Mouse (Mus musculus) liver, embryonic 11.5 days (tissue): ENCODE measurements around the gene Lfng. TPM values are rescaled to one million over a fixed set of nuclear protein-coding genes. Genes with fewer than 3 reads are reported as not detected.

Experiments used
- ATAC-seq: fragments of 200-750 bp; cut with Nextera tagmentation; replicated peaks from 2 replicates; pipeline ENCODE4 v1.8.0; 2017; ENCODE audit warnings: moderate number of reproducible peaks, mild to moderate bottlenecking, moderate TSS enrichment, moderate library complexity; ENCODE audit not compliant: low FRiP score
- DNase-seq: peaks from one replicate; pipeline ENCODE4 v3.0.0-alpha.2; 2017; ENCODE audit warnings: low spot score
- H3K27ac ChIP-seq: fragments of 300-500 bp; sonication (generic); 2 replicates; pipeline ENCODE4 v1.5.1; 2014; ENCODE audit warnings: mild to moderate bottlenecking, low read depth, low read length, control low read depth
- H3K27me3 ChIP-seq: fragments of 300-500 bp; sonication (generic); replicated peaks from 2 replicates; pipeline ENCODE4 v1.6.1; 2014; ENCODE audit warnings: low read length, mixed read lengths; ENCODE audit not compliant: control insufficient read depth, insufficient read depth
- H3K36me3 ChIP-seq: fragments of 300-500 bp; sonication (generic); 2 replicates; pipeline ENCODE4 v1.6.1; 2014; ENCODE audit warnings: mild to moderate bottlenecking, low read length, moderate library complexity, mixed read lengths; ENCODE audit not compliant: control insufficient read depth, insufficient read depth
- H3K4me1 ChIP-seq: fragments of 300-500 bp; sonication (generic); replicated peaks from 2 replicates; pipeline ENCODE4 v1.6.1; 2014; ENCODE audit warnings: low read length, mixed read lengths; ENCODE audit not compliant: control insufficient read depth, insufficient read depth
- H3K4me2 ChIP-seq: fragments of 300-500 bp; sonication (generic); 2 replicates; pipeline ENCODE4 v1.6.1; 2014; ENCODE audit warnings: mild to moderate bottlenecking, control low read depth, moderate library complexity
- H3K4me3 ChIP-seq: fragments of 300-500 bp; sonication (generic); 2 replicates; pipeline ENCODE4 v1.5.1; 2014; ENCODE audit warnings: low read depth, low read length, control low read depth
- H3K9ac ChIP-seq: fragments of 300-500 bp; sonication (generic); 2 replicates; pipeline ENCODE4 v1.6.1; 2014; ENCODE audit warnings: low read depth, low read length, control low read depth
- H3K9me3 ChIP-seq: fragments of 300-500 bp; sonication (generic); 2 replicates; pipeline ENCODE4 v1.6.1; 2016; ENCODE audit warnings: low read length, inconsistent platforms, mixed read lengths; ENCODE audit not compliant: control insufficient read depth
- WGBS: fragments of 180-500 bp; shearing (Covaris S2); extraction: QIAGEN DNeasy Blood & Tissue Kit; methylation state at CpG from one replicate; pipeline ENCODE4 v1.1.7; 2014; 5-methylcytosine and 5-hydroxymethylcytosine counted together
- polyA plus RNA-seq: library from polyadenylated mRNA; unstranded; fragments of >200 nt; fragmentation: Nextera tagmentation; extraction: Ambion mirVana; gene quantifications from 2 replicates; pipeline ENCODE4 v1.2.1, GENCODE M21; 2014

The Lfng gene
- polyA plus RNA-seq, 1 experiment from 2014 or later = 11.0 TPM

GRCm38 (mm10) chr5:140644263-140644662, 37.1 kb downstream of the Lfng start:
- no peak for ATAC-seq
- 78% methylated on average over 6 of the region's 6 CpGs for WGBS
- peak overlapping the region; percentile 93 for H3K27ac ChIP-seq

GRCm38 (mm10) chr5:140644702-140645201, 37.6 kb downstream of the Lfng start:
- ATAC-seq = peak; percentile 78

More at GRCm38 (mm10) chr5:140644263-140644662, 37.1 kb downstream of the Lfng start:
- Histone ChIP-seq H3K4me3 (no peak overlapping the region; the same call in 1 of the 2 replicates), H3K9ac (peak overlapping the region; percentile 53), H3K4me1 (peaks cover 72% of the 10 kb centered on the region), H3K27me3 (no peaks in the 10 kb centered on the region), H3K9me3 (no peaks in the 10 kb centered on the region), H3K36me3 (peaks cover 8% of the 10 kb centered on the region; the same call in 1 of the 2 replicates), H3K4me2 (peak overlapping the region; percentile 63)
- DNase-seq = no peak

GRCm38 (mm10) chr5:140645454-140645853, 38.3 kb downstream of the Lfng start:
- H3K27me3 ChIP-seq = no peaks in the 10 kb centered on the region
- DNase-seq = no peak
- peaks cover 8% of the 10 kb centered on the region; the same call in 1 of the 2 replicates for H3K36me3 ChIP-seq
- H3K27ac ChIP-seq = peak overlapping the region; percentile 93
- WGBS = 63% methylated on average over 4 of the region's 4 CpGs
- ATAC-seq = no peak
- H3K4me1 ChIP-seq = peaks cover 83% of the 10 kb centered on the region
- peak overlapping the region; percentile 63 for H3K4me2 ChIP-seq
- H3K4me3 ChIP-seq = no peak overlapping the region; the same call in 1 of the 2 replicates
- no peaks in the 10 kb centered on the region for H3K9me3 ChIP-seq
- peak overlapping the region; percentile 44 for H3K9ac ChIP-seq

More at GRCm38 (mm10) chr5:140644702-140645201, 37.6 kb downstream of the Lfng start:
- peaks cover 76% of the 10 kb centered on the region for H3K4me1 ChIP-seq
- H3K9me3 ChIP-seq = no peaks in the 10 kb centered on the region
- peak; percentile 67 for DNase-seq
- no peaks in the 10 kb centered on the region for H3K27me3 ChIP-seq
- peak overlapping the region; percentile 63 for H3K4me2 ChIP-seq
- H3K36me3 ChIP-seq = peaks cover 8% of the 10 kb centered on the region; the same call in 1 of the 2 replicates
- H3K4me3 ChIP-seq = peak overlapping the region; percentile 21; the same call in 1 of the 2 replicates
- 51% methylated on average over 15 of the region's 15 CpGs for WGBS
- H3K27ac ChIP-seq = peak overlapping the region; percentile 93
- peak overlapping the region; percentile 53 for H3K9ac ChIP-seq

GRCm38 (mm10) chr5:140646171-140646570, 39.1 kb downstream of the Lfng start:
- H3K4me2 ChIP-seq = peak overlapping the region; percentile 95
- H3K36me3 ChIP-seq = peaks cover 8% of the 10 kb centered on the region; the same call in 1 of the 2 replicates
- no peaks in the 10 kb centered on the region for H3K9me3 ChIP-seq
- H3K9ac ChIP-seq = 0 out of 2 replicates have a peak overlapping the region, but pooled peaks have one; percentile 94
- DNase-seq (no peak), ATAC-seq (no peak)
- H3K4me3 ChIP-seq = no peak overlapping the region
- no peaks in the 10 kb centered on the region for H3K27me3 ChIP-seq
- peak overlapping the region; percentile 93; the same call in 1 of the 2 replicates for H3K27ac ChIP-seq
- 92% methylated on average over 6 of the region's 6 CpGs for WGBS
- H3K4me1 ChIP-seq = peaks cover 79% of the 10 kb centered on the region

GRCm38 (mm10) chr5:140647031-140647760, 40.1 kb downstream of the Lfng start:
- peaks cover 8% of the 10 kb centered on the region; the same call in 1 of the 2 replicates for H3K36me3 ChIP-seq
- H3K4me2 ChIP-seq = peak overlapping the region; percentile 95
- peaks cover 68% of the 10 kb centered on the region for H3K4me1 ChIP-seq
- DNase-seq = no peak
- ATAC-seq = no peak
- 0 out of 2 replicates have a peak, but pooled peaks cover 2% of the 10 kb centered on the region for H3K27me3 ChIP-seq
- H3K27ac ChIP-seq = peak overlapping the region; percentile 25; the same call in 1 of the 2 replicates
- peak overlapping the region; percentile 94 for H3K9ac ChIP-seq
- peak overlapping the region; percentile 95 for H3K4me3 ChIP-seq
- H3K9me3 ChIP-seq = no peaks in the 10 kb centered on the region
- WGBS = 75% methylated on average over 13 of the region's 13 CpGs

DNA sequence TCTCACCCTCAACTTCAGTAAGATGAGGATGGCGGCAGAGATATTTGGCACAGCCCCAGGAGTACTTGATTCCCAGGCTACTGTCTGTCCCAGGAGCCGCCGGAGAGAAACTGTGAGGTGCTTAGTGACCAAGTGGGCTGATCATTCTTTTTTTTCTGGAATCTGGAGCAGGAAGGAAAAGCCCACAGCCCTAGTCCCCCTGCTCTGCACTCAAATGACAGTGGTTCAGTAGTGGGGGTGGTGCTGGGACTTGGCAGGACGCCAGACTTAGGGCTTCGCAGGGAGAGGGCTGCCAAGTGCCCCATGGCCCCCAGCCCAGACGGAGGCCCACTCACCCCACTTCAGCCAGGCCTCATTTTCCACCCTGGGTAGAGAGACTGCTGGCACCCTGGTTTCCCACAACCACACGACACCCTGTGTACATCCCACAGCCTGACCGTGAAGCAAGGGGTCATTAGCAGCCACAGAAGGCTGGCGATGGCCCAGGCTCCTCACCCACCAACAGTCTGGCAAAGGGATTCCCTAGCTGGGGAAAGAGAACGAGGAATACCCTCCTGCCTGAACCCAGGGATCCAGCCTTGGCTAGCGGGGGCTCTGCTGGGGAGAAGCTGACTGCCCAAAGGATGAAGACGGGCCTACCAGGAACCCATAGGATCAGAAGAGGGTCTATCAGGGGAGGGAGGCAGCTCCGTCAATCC, 40.9 kb downstream of the Lfng start:
- no peaks in the 10 kb centered on the region for H3K9me3 ChIP-seq
- peak overlapping the region; percentile 95 for H3K4me3 ChIP-seq
- peaks cover 8% of the 10 kb centered on the region; the same call in 1 of the 2 replicates for H3K36me3 ChIP-seq
- peak overlapping the region; percentile 95 for H3K4me2 ChIP-seq
- ATAC-seq (no peak), DNase-seq (peak; percentile 47)
- peak overlapping the region; percentile 94 for H3K9ac ChIP-seq
- peaks cover 61% of the 10 kb centered on the region for H3K4me1 ChIP-seq
- WGBS = 17% methylated on average over 13 of the region's 13 CpGs
- 0 out of 2 replicates have a peak, but pooled peaks cover 2% of the 10 kb centered on the region for H3K27me3 ChIP-seq
- H3K27ac ChIP-seq = peak overlapping the region; percentile 79

GRCm38 (mm10) chr5:140648519-140649100, 41.5 kb downstream of the Lfng start, which contains the start of gene Ttyh3:
Gene Ttyh3 (minus strand): TSS chr5:140649031.
- H3K4me3 ChIP-seq = peak within 1 kb of the TSS; percentile 95
- DNase-seq (no peak), ATAC-seq (peak; percentile 2)
- 0 out of 2 replicates have a peak, but pooled peaks cover 2% of the 10 kb centered on the region for H3K27me3 ChIP-seq
- no peaks in the 10 kb centered on the region for H3K9me3 ChIP-seq
- H3K27ac ChIP-seq = peak within 1 kb of the TSS; percentile 89
- peaks cover 59% of the 10 kb centered on the region for H3K4me1 ChIP-seq
- H3K4me2 ChIP-seq = peak within 1 kb of the TSS; percentile 95
- H3K9ac ChIP-seq = peak within 1 kb of the TSS; percentile 94
- WGBS = under 1% methylated on average over 62 of the region's 62 CpGs
- H3K36me3 ChIP-seq = peaks cover 6% of the 10 kb centered on the region; the same call in 1 of the 2 replicates
